Mouse (Mus musculus) liver, embryonic 15.5 days (tissue): ENCODE results near the gene Mocs1. TPM values are rescaled to one million over a fixed set of nuclear protein-coding genes. Genes with fewer than 3 reads are reported as not detected.
A peak's percentile ranks its signal among the peaks of the same experiment; 100 is the strongest.

ENCODE experiments used
- ATAC-seq: fragments of 200-750 bp; cut with Nextera tagmentation; 2 replicates; pipeline ENCODE4 v1.8.0; 2017; ENCODE audit warnings: moderate number of reproducible peaks, mild to moderate bottlenecking, moderate library complexity; ENCODE audit not compliant: insufficient read depth
- H3K27ac ChIP-seq: fragments of 300-500 bp; sonication (generic); replicated peaks from 2 replicates; pipeline ENCODE4 v1.5.1; 2015; ENCODE audit warnings: mild to moderate bottlenecking, inconsistent platforms
- H3K27me3 ChIP-seq: fragments of 300-500 bp; sonication (generic); 2 replicates; pipeline ENCODE4 v1.6.1; 2015; ENCODE audit warnings: mild to moderate bottlenecking, inconsistent platforms
- H3K36me3 ChIP-seq: fragments of 300-500 bp; sonication (generic); replicated peaks from 2 replicates; pipeline ENCODE4 v1.6.1; 2015; ENCODE audit warnings: moderate library complexity, mild to moderate bottlenecking, inconsistent platforms
- H3K4me1 ChIP-seq: fragments of 300-500 bp; sonication (generic); replicated peaks from 2 replicates; pipeline ENCODE4 v1.6.1; 2015; ENCODE audit warnings: inconsistent platforms
- H3K4me2 ChIP-seq: fragments of 300-500 bp; sonication (generic); 2 replicates; pipeline ENCODE4 v1.6.1; 2015; ENCODE audit warnings: moderate library complexity, mild to moderate bottlenecking, inconsistent platforms
- H3K4me3 ChIP-seq: fragments of 300-500 bp; sonication (generic); replicated peaks from 2 replicates; pipeline ENCODE4 v1.5.1; 2015; ENCODE audit warnings: mild to moderate bottlenecking, inconsistent platforms
- H3K9ac ChIP-seq: fragments of 300-500 bp; sonication (generic); 2 replicates; pipeline ENCODE4 v1.6.1; 2015; ENCODE audit warnings: moderate library complexity, mild to moderate bottlenecking, inconsistent platforms
- H3K9me3 ChIP-seq: fragments of 300-500 bp; sonication (generic); replicated peaks from 2 replicates; pipeline ENCODE4 v1.6.1; 2016; ENCODE audit warnings: inconsistent platforms
- WGBS: fragments of 180-500 bp; shearing (Covaris S2); methylation state at CpG from one replicate; pipeline ENCODE4 v1.1.7; 2015; ENCODE audit warnings: mixed read lengths; ENCODE audit not compliant: insufficient replicate concordance; 5-methylcytosine and 5-hydroxymethylcytosine counted together
- polyA plus RNA-seq: library from polyadenylated mRNA; unstranded; fragments of >200 nt; fragmentation: Nextera tagmentation; extraction: Ambion mirVana; gene quantifications from 2 replicates; pipeline ENCODE4 v1.2.1, GENCODE M21; 2015

Gene Mocs1
- 10.4 and 10.5 TPM in 2 replicates for polyA plus RNA-seq

- H3K36me3 ChIP-seq, result peaks cover 19% of the 10 kb centered on the region
- H3K4me1 ChIP-seq, result peaks cover 49% of the 10 kb centered on the region
- H3K4me2 ChIP-seq, result peak within 1 kb of the TSS; percentile 74
- WGBS, result under 1% methylated on average over 28 of the region's 28 CpGs
- no peaks in the 10 kb centered on the region for H3K27me3 ChIP-seq
- H3K9ac ChIP-seq, result peak within 1 kb of the TSS; percentile 96
- no peaks in the 10 kb centered on the region for H3K9me3 ChIP-seq
- peak; percentile 95 for ATAC-seq
- H3K27ac ChIP-seq, result peak within 1 kb of the TSS; percentile 92
- H3K4me3 ChIP-seq, result peak within 1 kb of the TSS; percentile 90
These were observed at the start of gene Mocs1 for GRCm38 (mm10) chr17:49428239-49428688. Mocs1 (plus strand) TSS chr17:49428362.

- ATAC-seq, result no peak
- H3K36me3 ChIP-seq, result no peaks in the 10 kb centered on the region
- H3K4me1 ChIP-seq, result no peaks in the 10 kb centered on the region
- no peaks in the 10 kb centered on the region for H3K9me3 ChIP-seq
- no peak overlapping the region for H3K9ac ChIP-seq
- H3K4me2 ChIP-seq, result no peak overlapping the region
- no peak overlapping the region for H3K27ac ChIP-seq
- no peaks in the 10 kb centered on the region for H3K27me3 ChIP-seq
- WGBS, result 66% methylated on average over 4 of the region's 4 CpGs
- no peak overlapping the region for H3K4me3 ChIP-seq
These were observed 48.5 kb upstream of the Mocs1 start for GRCm38 (mm10) chr17:49379645-49380044.

- Histone ChIP-seq H3K9ac (no peak overlapping the region), H3K36me3 (no peaks in the 10 kb centered on the region), H3K4me3 (no peak overlapping the region), H3K27ac (no peak overlapping the region), H3K4me2 (no peak overlapping the region), H3K27me3 (no peaks in the 10 kb centered on the region), H3K4me1 (no peaks in the 10 kb centered on the region), H3K9me3 (no peaks in the 10 kb centered on the region)
- no peak for ATAC-seq
- 28% methylated on average over 6 of the region's 6 CpGs for WGBS
These were observed 43.8 kb upstream of the Mocs1 start for GRCm38 (mm10) chr17:49384217-49384943.

- no peak overlapping the region for H3K27ac ChIP-seq
- no peak overlapping the region for H3K4me2 ChIP-seq
- H3K9ac ChIP-seq, result no peak overlapping the region
- H3K4me3 ChIP-seq, result no peak overlapping the region
- H3K9me3 ChIP-seq, result no peaks in the 10 kb centered on the region
- no peaks in the 10 kb centered on the region for H3K4me1 ChIP-seq
- no peaks in the 10 kb centered on the region for H3K27me3 ChIP-seq
- no peaks in the 10 kb centered on the region for H3K36me3 ChIP-seq
- ATAC-seq, result no peak
- WGBS, result 70% methylated on average over 2 of the region's 2 CpGs
These were observed 40.4 kb upstream of the Mocs1 start for GRCm38 (mm10) chr17:49387741-49388140.

GRCm38 (mm10) chr17:49392751-49393150 lies 35.4 kb upstream of the Mocs1 start:
- no peak overlapping the region for H3K4me2 ChIP-seq
- H3K36me3 ChIP-seq, result no peaks in the 10 kb centered on the region
- ATAC-seq, result no peak
- no peak overlapping the region for H3K4me3 ChIP-seq
- no peaks in the 10 kb centered on the region for H3K27me3 ChIP-seq
- no peak overlapping the region for H3K9ac ChIP-seq
- no peaks in the 10 kb centered on the region for H3K4me1 ChIP-seq
- WGBS, result 23% methylated on average over 1 of the region's 1 CpGs
- no peaks in the 10 kb centered on the region for H3K9me3 ChIP-seq
- H3K27ac ChIP-seq, result no peak overlapping the region

GRCm38 (mm10) chr17:49394836-49395235 lies 33.3 kb upstream of the Mocs1 start:
- Histone ChIP-seq H3K27me3 (no peaks in the 10 kb centered on the region), H3K27ac (no peak overlapping the region), H3K36me3 (no peaks in the 10 kb centered on the region), H3K4me3 (no peak overlapping the region), H3K9me3 (no peaks in the 10 kb centered on the region), H3K4me2 (no peak overlapping the region), H3K4me1 (no peaks in the 10 kb centered on the region), H3K9ac (no peak overlapping the region)
- 40% methylated on average over 1 of the region's 1 CpGs for WGBS
- no peak for ATAC-seq

- H3K4me1 ChIP-seq, result no peaks in the 10 kb centered on the region
- no peak for ATAC-seq
- 52% methylated on average over 4 of the region's 4 CpGs for WGBS
- no peaks in the 10 kb centered on the region for H3K27me3 ChIP-seq
- no peaks in the 10 kb centered on the region for H3K9me3 ChIP-seq
- H3K36me3 ChIP-seq, result no peaks in the 10 kb centered on the region
- no peak overlapping the region for H3K4me3 ChIP-seq
- no peak overlapping the region for H3K4me2 ChIP-seq
- H3K9ac ChIP-seq, result no peak overlapping the region
- no peak overlapping the region for H3K27ac ChIP-seq
These were observed 28.6 kb upstream of the Mocs1 start for GRCm38 (mm10) chr17:49399605-49400004.

GRCm38 (mm10) chr17:49400130-49400529 lies 28.0 kb upstream of the Mocs1 start:
- Histone ChIP-seq H3K4me3 (no peak overlapping the region), H3K27me3 (no peaks in the 10 kb centered on the region)
- WGBS, result 7% methylated on average over 2 of the region's 2 CpGs

GRCm38 (mm10) chr17:49403151-49403550 lies 25.0 kb upstream of the Mocs1 start:
- H3K27ac ChIP-seq, result no peak overlapping the region
- H3K9me3 ChIP-seq, result no peaks in the 10 kb centered on the region
- H3K9ac ChIP-seq, result no peak overlapping the region
- no peak overlapping the region for H3K4me3 ChIP-seq
- H3K36me3 ChIP-seq, result no peaks in the 10 kb centered on the region
- 37% methylated on average over 6 of the region's 6 CpGs for WGBS
- no peak overlapping the region for H3K4me2 ChIP-seq
- H3K4me1 ChIP-seq, result no peaks in the 10 kb centered on the region
- no peak for ATAC-seq
- H3K27me3 ChIP-seq, result no peaks in the 10 kb centered on the region

More at GRCm38 (mm10) chr17:49400130-49400529, 28.0 kb upstream of the Mocs1 start:
- Histone ChIP-seq H3K4me1 (no peaks in the 10 kb centered on the region), H3K9ac (no peak overlapping the region), H3K9me3 (no peaks in the 10 kb centered on the region), H3K27ac (no peak overlapping the region), H3K36me3 (no peaks in the 10 kb centered on the region), H3K4me2 (no peak overlapping the region)
- ATAC-seq, result no peak

GRCm38 (mm10) chr17:49405927-49406326 lies 22.2 kb upstream of the Mocs1 start:
- WGBS, result 21% methylated on average over 5 of the region's 5 CpGs
- no peaks in the 10 kb centered on the region for H3K36me3 ChIP-seq
- no peaks in the 10 kb centered on the region for H3K27me3 ChIP-seq
- ATAC-seq, result no peak
- H3K4me1 ChIP-seq, result no peaks in the 10 kb centered on the region
- no peak overlapping the region for H3K9ac ChIP-seq
- H3K4me2 ChIP-seq, result no peak overlapping the region
- no peak overlapping the region for H3K27ac ChIP-seq
- no peak overlapping the region for H3K4me3 ChIP-seq
- H3K9me3 ChIP-seq, result no peaks in the 10 kb centered on the region

GRCm38 (mm10) chr17:49412974-49413373 lies 15.2 kb upstream of the Mocs1 start:
- no peak for ATAC-seq
- Histone ChIP-seq H3K9ac (no peak overlapping the region), H3K36me3 (no peaks in the 10 kb centered on the region), H3K4me2 (no peak overlapping the region), H3K4me3 (no peak overlapping the region), H3K4me1 (no peaks in the 10 kb centered on the region), H3K27me3 (no peaks in the 10 kb centered on the region), H3K27ac (no peak overlapping the region), H3K9me3 (no peaks in the 10 kb centered on the region)
- 47% methylated on average over 5 of the region's 5 CpGs for WGBS

- WGBS, result 36% methylated on average over 3 of the region's 3 CpGs
These were observed 14.6 kb upstream of the Mocs1 start for GRCm38 (mm10) chr17:49413554-49413953.

More at GRCm38 (mm10) chr17:49413554-49413953, 14.6 kb upstream of the Mocs1 start:
- ATAC-seq, result no peak
- no peaks in the 10 kb centered on the region for H3K27me3 ChIP-seq
- H3K9me3 ChIP-seq, result no peaks in the 10 kb centered on the region
- H3K4me3 ChIP-seq, result no peak overlapping the region
- no peaks in the 10 kb centered on the region for H3K4me1 ChIP-seq
- H3K4me2 ChIP-seq, result no peak overlapping the region
- no peak overlapping the region for H3K27ac ChIP-seq
- H3K36me3 ChIP-seq, result no peaks in the 10 kb centered on the region
- no peak overlapping the region for H3K9ac ChIP-seq
